Mouse (Mus musculus): ENCODE measurements at regions not wholly inside any gene's neighbourhood (a gene's known extent, or its start where the extent isn't known, plus 50 kb on each side); places are given as distances from the start of the nearest gene placed in this dataset.

DNA sequence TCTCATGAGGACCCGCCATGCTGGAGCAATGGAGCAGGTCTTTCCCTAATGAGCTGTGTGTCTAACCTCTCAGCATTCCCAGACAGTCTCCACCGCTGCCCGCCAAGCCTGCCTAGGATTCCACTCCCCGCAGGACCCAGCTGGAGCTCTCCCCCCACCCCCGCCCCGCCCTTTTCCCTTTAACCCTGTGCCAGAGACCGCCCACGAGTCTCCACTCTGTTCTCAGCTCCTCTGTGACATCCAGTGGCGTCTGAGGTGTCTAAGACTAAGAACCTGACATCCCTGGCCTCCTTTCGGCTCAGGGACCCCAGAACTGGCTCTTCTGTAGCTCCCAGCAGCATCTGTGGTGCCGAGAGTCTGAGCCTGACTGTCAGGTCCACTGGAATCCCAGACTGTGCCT, 50.9 kb upstream of the Tpp2 start:
- no peak overlapping the region for H3K4me3 ChIP-seq
- TF ChIP-seq CTCF (IDR thresholded peaks at IDR 0.05), result no peak
- intact Hi-C loops (cut with DNase I), result no loop called here
- H3K27ac ChIP-seq, result no peak overlapping the region
- no peak for DNase-seq (ENCODE audit: extremely low spot score in 1 of 2, low spot score in 2 of 2)

DNA sequence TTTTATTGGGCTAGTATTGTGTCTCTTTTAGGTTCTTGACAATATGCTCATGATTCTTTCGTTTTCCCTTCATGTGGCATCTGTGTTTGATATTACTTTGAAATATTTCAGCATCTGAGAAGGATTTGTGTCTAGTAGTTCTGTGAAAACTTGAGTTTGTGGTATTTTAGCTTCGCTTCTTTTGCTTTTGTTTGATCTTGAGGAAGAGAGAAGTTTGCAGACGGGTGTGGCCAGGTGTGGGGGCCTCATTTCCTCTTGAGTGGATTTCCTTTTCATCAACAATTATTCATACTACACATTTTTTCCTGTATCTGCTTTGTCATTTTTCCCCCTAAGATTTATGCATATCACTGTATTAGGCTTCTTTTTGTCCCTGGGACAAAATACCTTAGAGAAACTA, 52.8 kb upstream of the Uxs1 start:
- DNase-seq (ENCODE audit: extremely low spot score in 1 of 2, low spot score in 2 of 2), result no peak

DNA sequence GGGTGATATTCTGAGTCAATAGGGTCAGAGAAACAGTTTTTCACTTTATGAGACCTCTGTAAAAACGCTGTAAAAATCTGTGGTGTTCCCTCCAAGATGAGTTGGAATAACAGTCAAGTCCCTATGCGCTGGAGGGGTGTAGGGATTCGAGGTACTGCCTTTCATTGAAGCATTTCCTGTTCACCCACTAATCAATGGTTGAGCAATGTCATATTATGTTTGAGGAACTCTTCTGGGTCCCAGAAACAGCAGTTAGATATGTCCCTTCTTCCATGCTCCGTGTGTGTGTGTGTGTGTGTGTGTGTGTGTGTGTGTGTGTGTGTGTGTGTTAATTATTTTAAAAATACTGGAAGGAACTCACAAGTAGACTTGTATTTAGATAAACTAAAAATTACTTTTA, 52.3 kb upstream of the Uxs1 start:
- H3K4me3 ChIP-seq, result no peak overlapping the region

More for the DNA sequence above, 52.8 kb upstream of the Uxs1 start:
- intact Hi-C loops (cut with DNase I), result no loop called here
- TF ChIP-seq CTCF (IDR thresholded peaks at IDR 0.05), result no peak
- no peak overlapping the region for H3K4me3 ChIP-seq
- H3K27ac ChIP-seq, result no peak overlapping the region

DNA sequence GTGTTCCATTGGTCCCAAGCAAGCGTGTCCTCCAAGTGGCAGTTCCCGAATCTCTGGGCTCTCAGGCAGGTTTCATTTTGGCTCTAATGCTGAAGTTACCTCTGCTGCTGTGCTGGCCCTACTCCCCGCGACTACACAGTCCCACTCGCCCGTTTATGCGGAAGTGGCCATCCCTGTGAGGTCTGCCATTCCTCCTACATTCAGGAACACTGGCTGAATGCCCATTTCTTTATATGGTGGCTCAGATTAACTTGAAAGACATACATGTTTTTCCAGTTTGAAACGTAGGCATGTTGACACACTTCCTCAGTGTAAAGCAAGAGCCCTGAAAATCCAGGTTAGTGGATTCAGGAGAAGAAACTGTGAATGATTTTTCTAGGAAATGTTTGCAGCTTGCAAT, 51.6 kb upstream of the Uxs1 start:
- Histone ChIP-seq H3K4me3 (no peak overlapping the region), H3K27ac (no peak overlapping the region)
- TF ChIP-seq CTCF (IDR thresholded peaks at IDR 0.05), result no peak
- DNase-seq (ENCODE audit: extremely low spot score in 1 of 2, low spot score in 2 of 2), result no peak
- intact Hi-C loops (cut with DNase I), result loop anchor here (5.0 kb wide), 1 partner anchor 37 kb away; no protein-coding TSS in a partner anchor

More for the DNA sequence above, 52.3 kb upstream of the Uxs1 start:
- intact Hi-C loops (cut with DNase I), result loop anchor here (5.0 kb wide), 1 partner anchor 38 kb away; no protein-coding TSS in a partner anchor
- no peak overlapping the region for H3K27ac ChIP-seq
- no peak for DNase-seq (ENCODE audit: extremely low spot score in 1 of 2, low spot score in 2 of 2)
- no peak for TF ChIP-seq CTCF (IDR thresholded peaks at IDR 0.05)

DNA sequence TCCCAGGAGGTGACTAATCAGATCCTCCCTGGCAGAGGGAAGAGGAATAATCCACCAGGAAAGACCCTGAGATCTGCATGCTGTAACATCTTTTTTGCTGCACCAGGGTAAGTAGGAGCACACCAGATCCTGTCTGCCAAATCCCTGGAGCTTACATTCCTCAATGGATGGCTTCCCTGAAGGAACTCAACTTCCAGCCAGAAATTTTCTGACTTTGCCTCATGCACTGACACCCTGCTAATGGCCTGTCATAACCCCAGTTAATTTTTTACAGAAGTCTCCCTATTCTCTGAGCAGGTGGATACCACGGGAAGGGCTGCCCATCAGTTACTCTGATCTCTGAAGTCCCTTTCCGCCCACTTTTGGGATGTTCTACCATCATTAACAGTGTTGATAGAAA, 50.6 kb upstream of the Uxs1 start:
- Histone ChIP-seq H3K4me3 (no peak overlapping the region), H3K27ac (peak overlapping the region; percentile 28; the same call in 1 of the 2 replicates)
- intact Hi-C loops (cut with DNase I), result loop anchor here (5.0 kb wide), 1 partner anchor 36 kb away; no protein-coding TSS in a partner anchor
- TF ChIP-seq CTCF (IDR thresholded peaks at IDR 0.05), result no peak
- no peak for DNase-seq (ENCODE audit: extremely low spot score in 1 of 2, low spot score in 2 of 2)

DNA sequence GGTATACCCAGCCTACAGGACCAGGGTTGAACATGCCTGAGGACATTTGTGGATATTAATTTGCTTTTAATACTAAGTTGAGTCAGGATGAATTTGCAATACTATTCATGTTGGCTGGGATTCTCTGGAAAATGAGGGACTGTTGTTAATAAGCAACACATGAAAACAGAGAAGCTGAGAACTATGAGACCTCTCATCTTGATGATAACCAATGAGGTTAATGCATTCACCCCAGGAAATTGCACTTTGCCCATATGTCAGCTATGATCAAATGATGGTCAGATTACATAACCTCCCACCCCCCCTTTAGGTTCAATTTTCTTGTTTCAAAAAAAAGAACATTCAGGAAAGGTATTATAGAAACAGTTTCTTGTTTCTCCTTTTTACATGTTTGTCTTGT, 50.1 kb upstream of the Uxs1 start:
- H3K4me3 ChIP-seq, result no peak overlapping the region
- intact Hi-C loops (cut with DNase I), result loop anchor here (1.0 to 5.0 kb wide), 2 partner anchors 35 to 50 kb away; partner anchors contain the start of gene Uxs1
- H3K27ac ChIP-seq, result peak overlapping the region; percentile 28; the same call in 1 of the 2 replicates
- no peak for TF ChIP-seq CTCF (IDR thresholded peaks at IDR 0.05)
- no peak for DNase-seq (ENCODE audit: extremely low spot score in 1 of 2, low spot score in 2 of 2)
